ENCODE assay signal across 8 mouse cellular contexts in genomic region chr6:25690629-25691028, GRCm38 (mm10). TPM values are rescaled to one million over a fixed set of nuclear protein-coding genes. Genes with fewer than 3 reads are reported as not detected.
DNase-seq lines count a peak whose midpoint lies in the region; ATAC-seq and TF ChIP-seq lines count a peak whose summit lies in the region.

Gene Gpr37 (minus strand): TSS chr6:25690729.

- H3K36me3 ChIP-seq in forebrain, embryonic 14.5 days (ENCODE audit: control insufficient read depth, insufficient read depth, low read length): no peaks in the 10 kb centered on the region
- no peaks in the 10 kb centered on the region for H3K36me3 ChIP-seq in neural tube, embryonic 13.5 days

- peak within 1 kb of the TSS; percentile 46 for H3K27ac ChIP-seq in forebrain, embryonic 14.5 days (ENCODE audit: low read depth, low read length)
- H3K27ac ChIP-seq in neural tube, embryonic 13.5 days (replicated peaks): peak within 1 kb of the TSS; percentile 75

- peak within 1 kb of the TSS; percentile 26 for H3K4me3 ChIP-seq in lung, adult 2 months (replicated peaks; ENCODE audit: extremely low read depth, low read depth, low read length)
- peak within 1 kb of the TSS; percentile 54 for H3K4me3 ChIP-seq in forebrain, embryonic 14.5 days (ENCODE audit: low read depth, low read length)
- peak within 1 kb of the TSS; percentile 59 for H3K4me3 ChIP-seq in neural tube, embryonic 13.5 days

- H3K9me3 ChIP-seq in forebrain, embryonic 14.5 days (replicated peaks; ENCODE audit: control insufficient read depth, low read length): no peaks in the 10 kb centered on the region
- no peaks in the 10 kb centered on the region for H3K9me3 ChIP-seq in neural tube, embryonic 13.5 days

- ATAC-seq in forebrain, embryonic 14.5 days: peak; percentile 7
- ATAC-seq in neural tube, embryonic 13.5 days (ENCODE audit: low read depth): peak; percentile 7; the same call in 1 of the 2 replicates

- no peak for DNase-seq in lung, adult 2 months
- DNase-seq in lung, postnatal 25 days (ENCODE audit: low spot score): no peak
- no peak for DNase-seq in forebrain, embryonic 14.5 days (ENCODE audit: low spot score)
- no peak for DNase-seq in left cerebral cortex, postnatal 10 days (ENCODE audit: extremely low spot score in 1 of 2, low spot score in 2 of 2)
- DNase-seq in cerebellum, adult 18-20 months: no peak
- DNase-seq in thymus, postnatal 10 days (ENCODE audit: low spot score in 2 of 2): no peak
- no peak for DNase-seq in frontal cortex, postnatal 14 days (ENCODE audit: low spot score in 2 of 2)

- no peaks in the 10 kb centered on the region for H3K27me3 ChIP-seq in forebrain, embryonic 14.5 days (replicated peaks; ENCODE audit: control insufficient read depth, insufficient read depth, low read length)
- H3K27me3 ChIP-seq in neural tube, embryonic 13.5 days: peaks cover 23% of the 10 kb centered on the region

- 28% methylated on average over 7 of the region's 7 CpGs for WGBS in lung, adult 2 months
- WGBS in forebrain, embryonic 14.5 days: 39% methylated on average over 7 of the region's 7 CpGs
- 38% methylated on average over 7 of the region's 7 CpGs for WGBS in neural tube, embryonic 13.5 days

- H3K4me2 ChIP-seq in forebrain, embryonic 14.5 days (ENCODE audit: low read length): peak within 1 kb of the TSS; percentile 86
- H3K4me2 ChIP-seq in neural tube, embryonic 13.5 days: peak within 1 kb of the TSS; percentile 96

- H3K4me1 ChIP-seq in lung, adult 2 months (ENCODE audit: control insufficient read depth, insufficient read depth, low read length): peaks cover 2% of the 10 kb centered on the region; the same call in 1 of the 2 replicates
- peaks cover 13% of the 10 kb centered on the region for H3K4me1 ChIP-seq in forebrain, embryonic 14.5 days (ENCODE audit: control insufficient read depth, insufficient read depth, low read length)
- peaks cover 27% of the 10 kb centered on the region for H3K4me1 ChIP-seq in neural tube, embryonic 13.5 days (replicated peaks)

- no peak for TF ChIP-seq CTCF in lung, adult 2 months (IDR thresholded peaks at IDR 0.05; ENCODE audit: insufficient read depth, low read length)

- peak within 1 kb of the TSS; percentile 67 for H3K9ac ChIP-seq in forebrain, embryonic 14.5 days (ENCODE audit: low read length)
- peak within 1 kb of the TSS; percentile 73 for H3K9ac ChIP-seq in neural tube, embryonic 13.5 days

- no peak for TF ChIP-seq POLR2A in lung, adult 2 months (IDR thresholded peaks at IDR 0.05; ENCODE audit: borderline replicate concordance, extremely low read depth, low read depth, low read length)

- intact Hi-C loops in left cerebral cortex, postnatal 10 days (cut with DNase I): no loop called here

RNA-seq across cellular contexts. Expression of gene Gpr37, which starts in this region (rescaled TPM):
- 0.06 and 0.09 TPM in 2 replicates for polyA plus RNA-seq in lung, adult 2 months (2012; rRNA removed)
- 1.1 and 1.7 TPM in 2 replicates for polyA plus RNA-seq in forebrain, embryonic 14.5 days (2014; fragmentation: Nextera tagmentation; extraction: Ambion mirVana)
- total RNA-seq in left cerebral cortex, postnatal 10 days (2021): 10 to 100 TPM; 10.8 to 10.9 TPM
- 7.6 and 8.5 TPM in 2 replicates for polyA plus RNA-seq in neural tube, embryonic 13.5 days (2015; fragmentation: Nextera tagmentation; extraction: Ambion mirVana)
